Mouse (Mus musculus): Measurements from ENCODE around the gene Rarb.
"Not testable (repeated sequence)": the region's sequence is repeated elsewhere in the genome, so short reads cannot be mapped to it uniquely, and the experiment has no call there.

Gene Rarb

GRCm38 (mm10) chr14:16818602-16819250, at the start of gene Rarb:
Rarb (minus strand) TSS chr14:16819156.
- no peak for DNase-seq (ENCODE audit: low read depth, low spot score)

- DNase-seq (ENCODE audit: low read depth, low spot score), result no peak
Measured at GRCm38 (mm10) chr14:16842036-16842435, 23.1 kb upstream of the Rarb start.

GRCm38 (mm10) chr14:16841597-16841989, 22.6 kb upstream of the Rarb start:
- DNase-seq (ENCODE audit: low read depth, low spot score), result no peak

- DNase-seq (ENCODE audit: low read depth, low spot score), result no peak
Measured at GRCm38 (mm10) chr14:16840951-16841596, 22.1 kb upstream of the Rarb start.

- no peak for DNase-seq (ENCODE audit: low read depth, low spot score)
Measured at GRCm38 (mm10) chr14:16840135-16840534, 21.2 kb upstream of the Rarb start.

- no peak for DNase-seq (ENCODE audit: low read depth, low spot score)
Measured at GRCm38 (mm10) chr14:16815096-16815741, 3.7 kb downstream of the Rarb start.

- no peak for DNase-seq (ENCODE audit: low read depth, low spot score)
Measured at GRCm38 (mm10) chr14:16806155-16806554, 12.8 kb downstream of the Rarb start.

GRCm38 (mm10) chr14:16790161-16790560, 28.8 kb downstream of the Rarb start:
- DNase-seq (ENCODE audit: low read depth, low spot score), result no peak

GRCm38 (mm10) chr14:16781942-16782541, 36.9 kb downstream of the Rarb start:
- no peak for DNase-seq (ENCODE audit: low read depth, low spot score)

- no peak for DNase-seq (ENCODE audit: low read depth, low spot score)
Measured at GRCm38 (mm10) chr14:16776723-16777381, 42.1 kb downstream of the Rarb start.

GRCm38 (mm10) chr14:16772927-16773326, 46.0 kb downstream of the Rarb start:
- no peak for DNase-seq (ENCODE audit: low read depth, low spot score)

GRCm38 (mm10) chr14:16765891-16766290, 53.1 kb downstream of the Rarb start:
- no peak for DNase-seq (ENCODE audit: low read depth, low spot score)

GRCm38 (mm10) chr14:16762773-16763172, 56.2 kb downstream of the Rarb start:
- no peak for DNase-seq (ENCODE audit: low read depth, low spot score)

GRCm38 (mm10) chr14:16758773-16759434, 60.1 kb downstream of the Rarb start:
- no peak for DNase-seq (ENCODE audit: low read depth, low spot score)

- not testable (repeated sequence) for DNase-seq (ENCODE audit: low read depth, low spot score)
Measured at GRCm38 (mm10) chr14:16755601-16756000, 63.4 kb downstream of the Rarb start.

GRCm38 (mm10) chr14:16752648-16753047, 66.3 kb downstream of the Rarb start:
- no peak for DNase-seq (ENCODE audit: low read depth, low spot score)

GRCm38 (mm10) chr14:16746982-16747578, 71.9 kb downstream of the Rarb start:
- no peak for DNase-seq (ENCODE audit: low read depth, low spot score)

GRCm38 (mm10) chr14:16740982-16741739, 77.8 kb downstream of the Rarb start:
- no peak for DNase-seq (ENCODE audit: low read depth, low spot score)

GRCm38 (mm10) chr14:16738538-16738937, 80.4 kb downstream of the Rarb start:
- no peak for DNase-seq (ENCODE audit: low read depth, low spot score)

GRCm38 (mm10) chr14:16737781-16738180, 81.2 kb downstream of the Rarb start:
- DNase-seq (ENCODE audit: low read depth, low spot score), result no peak

Data from embryo, embryonic 11.5 days (tissue).